Mouse (Mus musculus) stomach, postnatal 0 days (tissue): ENCODE measurements at regions not wholly inside any gene's neighbourhood (a gene's known extent, or its start where the extent isn't known, plus 50 kb on each side); places are given as distances from the start of the nearest gene placed in this dataset.

Experiments used
- CTCF ChIP-seq: IDR thresholded peaks from 2 replicates; pipeline ENCODE4 v1.5.1; 2016; ENCODE audit warnings: antibody characterized with exemption, low read depth, mild to moderate bottlenecking, moderate library complexity
- EP300 ChIP-seq: optimal IDR thresholded peaks from 2 replicates; pipeline ENCODE3; 2016; ENCODE audit warnings: antibody characterized with exemption

DNA sequence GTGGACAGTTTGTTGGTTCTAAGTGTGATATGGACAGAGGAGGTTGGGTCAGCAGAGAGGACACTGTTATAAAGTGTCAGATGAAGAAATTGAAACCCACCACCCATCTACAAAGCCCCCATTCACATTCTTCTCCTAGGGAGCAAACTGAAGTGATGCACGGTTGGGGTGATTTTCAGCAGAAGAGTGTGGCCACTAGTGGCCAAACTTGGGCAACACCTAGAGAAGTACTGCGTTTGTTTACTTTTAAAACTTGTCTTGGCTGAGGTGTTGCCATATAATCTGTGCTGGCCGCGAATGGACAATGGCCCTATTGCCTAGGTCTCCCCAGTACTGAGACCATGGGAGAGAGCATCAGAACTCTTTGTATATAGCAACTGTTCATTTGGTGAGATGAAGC is 150.8 kb upstream of the Cox10 start:
- peak; percentile 40; the same call in 1 of the 2 replicates for TF ChIP-seq CTCF
- no peak for TF ChIP-seq EP300
